In the genomic region with DNA sequence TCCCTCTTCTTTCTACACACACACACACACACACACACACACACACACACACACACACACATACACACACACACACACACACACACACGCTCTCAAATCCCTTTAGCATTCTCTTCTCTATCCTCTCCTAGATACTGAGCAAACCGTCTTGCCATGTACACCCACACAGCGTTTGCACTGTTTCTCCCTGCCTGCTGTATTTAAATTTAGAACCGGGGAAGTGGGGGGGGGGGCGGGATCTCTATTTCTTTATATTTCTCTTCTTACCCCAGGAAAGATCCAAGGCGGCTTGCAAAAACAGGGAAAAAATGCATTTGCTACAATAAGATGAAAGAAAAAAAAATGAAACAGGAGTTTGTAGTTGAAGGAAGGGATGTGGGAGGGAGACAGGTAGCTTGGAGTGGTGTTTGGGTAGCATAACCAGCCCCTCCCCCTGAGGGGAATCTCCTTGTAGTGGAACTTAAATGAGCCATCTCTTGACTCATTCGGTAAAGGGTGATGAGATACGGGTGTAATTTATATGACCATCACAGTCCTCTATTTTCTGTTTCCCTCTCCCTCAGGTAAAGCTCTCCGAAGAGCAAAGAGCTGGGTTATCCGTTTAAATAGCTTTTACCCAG, we compare ENCODE assay signal across 9 mouse cellular contexts. TPM values are rescaled to one million over a fixed set of nuclear protein-coding genes. Genes with fewer than 3 reads are reported as not detected.
DNase-seq lines count a peak whose midpoint lies in the region; ATAC-seq and TF ChIP-seq lines count a peak whose summit lies in the region.
"Had no signal": no experiment of that assay in that cellular context is flagged by ENCODE, and none has a peak within 500 bp of the region (broad histone marks: within the 10 kb centered on the region; RNA-seq: fewer than 3 reads in every experiment).

No protein-coding gene starts in this region.

- H3K36me3 ChIP-seq in kidney, postnatal 0 days (ENCODE audit: insufficient read depth, low read length): no peaks in the 10 kb centered on the region
- no peaks in the 10 kb centered on the region for H3K36me3 ChIP-seq in forebrain, postnatal 0 days (ENCODE audit: insufficient read depth)
- H3K36me3 ChIP-seq in midbrain, embryonic 12.5 days: no peaks in the 10 kb centered on the region

- no peak overlapping the region for H3K27ac ChIP-seq in kidney, postnatal 0 days
- peak overlapping the region; percentile 98 for H3K27ac ChIP-seq in forebrain, postnatal 0 days (ENCODE audit: low read depth, low read length)
- peak overlapping the region; percentile 97 for H3K27ac ChIP-seq in midbrain, embryonic 12.5 days (replicated peaks)
- H3K27ac ChIP-seq: macrophage had no signal

- no peaks in the 10 kb centered on the region for H3K27me3 ChIP-seq in kidney, postnatal 0 days (ENCODE audit: insufficient read depth, low read length)
- no peaks in the 10 kb centered on the region for H3K27me3 ChIP-seq in forebrain, postnatal 0 days (ENCODE audit: insufficient read depth, low read length)
- 0 out of 2 replicates have a peak, but pooled peaks cover 3% of the 10 kb centered on the region for H3K27me3 ChIP-seq in midbrain, embryonic 12.5 days

- no peaks in the 10 kb centered on the region for H3K9me3 ChIP-seq in kidney, postnatal 0 days (replicated peaks; ENCODE audit: low read length)
- H3K9me3 ChIP-seq in forebrain, postnatal 0 days (ENCODE audit: low read length): no peaks in the 10 kb centered on the region
- H3K9me3 ChIP-seq in midbrain, embryonic 12.5 days: no peaks in the 10 kb centered on the region

- WGBS in kidney, postnatal 0 days: 9% methylated on average over 10 of the region's 10 CpGs
- 5% methylated on average over 10 of the region's 10 CpGs for WGBS in forebrain, postnatal 0 days
- WGBS in midbrain, embryonic 12.5 days: 14% methylated on average over 10 of the region's 10 CpGs

- DNase-seq in kidney, postnatal 0 days (ENCODE audit: low spot score): peak; percentile 18
- no peak for DNase-seq in kidney, postnatal 14 days
- peak; percentile 43 for DNase-seq in cerebellum, adult 11-12 months
- DNase-seq in forebrain, postnatal 0 days: peak; percentile 53
- DNase-seq in spleen, postnatal 4 days (ENCODE audit: low spot score in 2 of 2): no peak
- DNase-seq in adrenal gland, postnatal 14 days: no peak
- no peak for DNase-seq in natural killer cell, adult 2 months (ENCODE audit: low spot score in 2 of 2)

- no peak for ATAC-seq in kidney, postnatal 0 days (replicated peaks; ENCODE audit: low FRiP score, low read depth)
- ATAC-seq in forebrain, postnatal 0 days: peak; percentile 53
- peak; percentile 31 for ATAC-seq in midbrain, embryonic 12.5 days (ENCODE audit: low FRiP score, low read depth)

- H3K4me3 ChIP-seq in kidney, postnatal 0 days (replicated peaks; ENCODE audit: low read depth, low read length): peak overlapping the region; percentile 70
- H3K4me3 ChIP-seq in forebrain, postnatal 0 days (ENCODE audit: low read depth, low read length): peak overlapping the region; percentile 95
- H3K4me3 ChIP-seq in midbrain, embryonic 12.5 days: peak overlapping the region; percentile 76

- H3K9ac ChIP-seq in kidney, postnatal 0 days (ENCODE audit: low read depth, low read length): no peak overlapping the region
- H3K9ac ChIP-seq in forebrain, postnatal 0 days: peak overlapping the region; percentile 98
- H3K9ac ChIP-seq in midbrain, embryonic 12.5 days (replicated peaks): peak overlapping the region; percentile 97

- H3K4me2 ChIP-seq in kidney, postnatal 0 days (ENCODE audit: low read length): peak overlapping the region; percentile 95
- peak overlapping the region; percentile 69 for H3K4me2 ChIP-seq in forebrain, postnatal 0 days (ENCODE audit: low read depth)
- H3K4me2 ChIP-seq in midbrain, embryonic 12.5 days (replicated peaks): peak overlapping the region; percentile 65

- no peaks in the 10 kb centered on the region for H3K4me1 ChIP-seq in kidney, postnatal 0 days (replicated peaks; ENCODE audit: insufficient read depth, low read length)
- 0 out of 2 replicates have a peak, but pooled peaks cover 6% of the 10 kb centered on the region for H3K4me1 ChIP-seq in forebrain, postnatal 0 days (ENCODE audit: insufficient read depth)
- peaks cover 22% of the 10 kb centered on the region for H3K4me1 ChIP-seq in midbrain, embryonic 12.5 days

- no peak for TF ChIP-seq CTCF in kidney, postnatal 0 days (IDR thresholded peaks at IDR 0.05; ENCODE audit: low read depth)
- TF ChIP-seq CTCF in forebrain, postnatal 0 days (IDR thresholded peaks at IDR 0.05; ENCODE audit: low read depth): no peak

RNA-seq across cellular contexts. Expression of a gene that starts 0.9 kb away (rescaled TPM):
- polyA plus RNA-seq in kidney, postnatal 0 days (2015; fragmentation: Nextera tagmentation; extraction: Ambion mirVana): 2.5 and 2.7 TPM in 2 replicates
- total RNA-seq in forebrain, postnatal 0 days (2014; rRNA removed): 116 and 118 TPM in 2 replicates
- polyA plus RNA-seq in forebrain, postnatal 0 days (2015; fragmentation: Nextera tagmentation; extraction: Ambion mirVana): 82.7 and 98.9 TPM in 2 replicates
- 62.9 and 66.2 TPM in 2 replicates for polyA plus RNA-seq in midbrain, embryonic 12.5 days (2016; fragmentation: Nextera tagmentation; extraction: Ambion mirVana)
- total RNA-seq in adrenal gland, postnatal 14 days (2021): 4.0 and 5.8 TPM in 2 replicates
- polyA plus RNA-seq: macrophage had no signal

Comparison
In these comparisons a context has a peak if more than half of its experiments do, and no peak if none do; other contexts are left out.
1. DNase-seq: peak in kidney, postnatal 0 days (single experiment), cerebellum, adult 11-12 months (single experiment) and forebrain, postnatal 0 days (single experiment); none in kidney, postnatal 14 days (single experiment), spleen, postnatal 4 days (0 of 2), adrenal gland, postnatal 14 days (single experiment) and natural killer cell, adult 2 months (0 of 2).
2. RNA of a gene that starts 0.9 kb away (polyA plus RNA-seq): 82.7 to 98.9 TPM in forebrain, postnatal 0 days and 62.9 to 66.2 TPM in midbrain, embryonic 12.5 days; 2.5 to 2.7 TPM in kidney, postnatal 0 days; every median in the first group is over 10 times any median in the second.
3. Peak in every context shown above with its lines, with median percentiles within 50 percentile points of each other: H3K4me2 ChIP-seq and H3K4me3 ChIP-seq.